Mouse (Mus musculus): ENCODE results near the gene Tex19.1. TPM values are rescaled to one million over a fixed set of nuclear protein-coding genes. Genes with fewer than 3 reads are reported as not detected.
"Not testable (repeated sequence)": the region's sequence is repeated elsewhere in the genome, so short reads cannot be mapped to it uniquely, and the experiment has no call there.

Tex19.1 gene
- polyA plus RNA-seq (2015; fragmentation: Nextera tagmentation; extraction: Ambion mirVana) = not detected in 2 replicates

- WGBS = 89% methylated on average over 22 of the region's 22 CpGs
- Histone ChIP-seq H3K4me1 (replicated peaks) (no peaks in the 10 kb centered on the region), H3K9ac (no peak within 1 kb of the TSS), H3K4me3 (no peak within 1 kb of the TSS), H3K27ac (replicated peaks) (no peak within 1 kb of the TSS), H3K4me2 (no peak within 1 kb of the TSS), H3K36me3 (no peaks in the 10 kb centered on the region), H3K27me3 (no peaks in the 10 kb centered on the region), H3K9me3 (no peaks in the 10 kb centered on the region)
- ATAC-seq (ENCODE audit: low FRiP score, low read depth) = no peak
Observed at GRCm38 (mm10) chr11:121145865-121146264, at the start of gene Tex19.1. Gene Tex19.1 (plus strand): TSS chr11:121146143.

- Histone ChIP-seq H3K27ac (replicated peaks) (no peak overlapping the region), H3K27me3 (no peaks in the 10 kb centered on the region), H3K4me2 (no peak overlapping the region), H3K4me1 (replicated peaks) (no peaks in the 10 kb centered on the region), H3K9me3 (no peaks in the 10 kb centered on the region), H3K9ac (no peak overlapping the region), H3K4me3 (no peak overlapping the region), H3K36me3 (no peaks in the 10 kb centered on the region)
- no peak for ATAC-seq (ENCODE audit: low FRiP score, low read depth)
- 64% methylated on average over 7 of the region's 7 CpGs for WGBS
Observed at GRCm38 (mm10) chr11:121099762-121100161, 46.2 kb upstream of the Tex19.1 start.

DNA sequence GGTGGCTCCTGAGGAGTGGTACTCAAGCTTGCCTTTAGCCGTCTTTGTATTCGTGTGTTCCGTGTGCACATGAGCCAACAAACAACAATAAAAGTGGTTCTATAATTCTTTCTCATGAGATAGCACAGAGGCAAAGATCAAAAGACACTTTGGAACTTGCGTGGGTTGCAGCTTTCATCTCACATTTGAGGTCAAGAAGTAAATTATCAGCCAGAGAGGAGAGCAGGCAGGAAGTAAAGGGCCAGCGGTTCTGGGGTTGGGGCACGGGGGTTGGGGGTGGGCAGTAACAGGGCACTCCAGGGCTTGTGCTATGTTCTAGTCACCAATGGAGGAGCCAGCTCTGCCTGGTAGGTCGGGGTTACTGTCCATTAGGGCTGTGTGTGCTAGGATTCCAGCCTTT, 45.3 kb upstream of the Tex19.1 start:
- Histone ChIP-seq H3K4me3 (no peak overlapping the region), H3K27me3 (no peaks in the 10 kb centered on the region), H3K4me1 (replicated peaks) (no peaks in the 10 kb centered on the region), H3K27ac (replicated peaks) (no peak overlapping the region), H3K9me3 (no peaks in the 10 kb centered on the region), H3K4me2 (no peak overlapping the region), H3K36me3 (no peaks in the 10 kb centered on the region), H3K9ac (no peak overlapping the region)
- no peak for ATAC-seq (ENCODE audit: low FRiP score, low read depth)
- WGBS = 71% methylated on average over 7 of the region's 7 CpGs

GRCm38 (mm10) chr11:121101124-121101805, 44.7 kb upstream of the Tex19.1 start:
- Histone ChIP-seq H3K27me3 (no peaks in the 10 kb centered on the region), H3K9me3 (no peaks in the 10 kb centered on the region), H3K4me1 (replicated peaks) (no peaks in the 10 kb centered on the region), H3K27ac (replicated peaks) (no peak overlapping the region), H3K36me3 (no peaks in the 10 kb centered on the region), H3K9ac (no peak overlapping the region), H3K4me2 (no peak overlapping the region), H3K4me3 (no peak overlapping the region)
- no peak for ATAC-seq (ENCODE audit: low FRiP score, low read depth)
- WGBS = 88% methylated on average over 4 of the region's 4 CpGs

- H3K27ac ChIP-seq (replicated peaks); H3K4me1 ChIP-seq (replicated peaks); ATAC-seq (ENCODE audit: low FRiP score, low read depth); H3K9ac ChIP-seq; H3K9me3 ChIP-seq; H3K4me3 ChIP-seq; H3K36me3 ChIP-seq; H3K4me2 ChIP-seq; H3K27me3 ChIP-seq: not testable (repeated sequence)
- WGBS = 67% methylated on average over 1 of the region's 1 CpGs
Observed at GRCm38 (mm10) chr11:121107242-121107641, 38.7 kb upstream of the Tex19.1 start.

DNA sequence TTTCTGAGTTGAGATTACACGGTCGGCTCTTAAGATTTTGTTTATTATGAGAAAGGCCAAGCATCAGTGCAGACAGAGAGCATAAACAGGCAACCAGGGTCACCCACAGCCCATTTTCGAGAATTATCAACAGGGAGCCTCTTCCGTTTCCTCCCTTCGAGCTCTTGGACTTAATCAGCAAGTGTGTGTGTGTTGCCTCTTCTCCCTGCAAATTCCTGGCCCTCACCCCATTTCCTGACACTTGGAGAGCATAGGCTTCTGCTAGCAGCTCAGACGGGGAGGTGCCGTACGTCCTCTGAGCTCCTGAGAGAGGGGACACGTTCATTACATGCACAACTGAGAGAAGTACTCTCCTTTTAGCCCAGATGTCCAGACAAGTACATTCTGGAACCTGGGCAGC, 37.9 kb upstream of the Tex19.1 start:
- H3K9me3 ChIP-seq = no peaks in the 10 kb centered on the region
- ATAC-seq (ENCODE audit: low FRiP score, low read depth) = no peak
- H3K9ac ChIP-seq = no peak overlapping the region
- 81% methylated on average over 9 of the region's 9 CpGs for WGBS
- no peak overlapping the region for H3K4me2 ChIP-seq
- no peaks in the 10 kb centered on the region for H3K27me3 ChIP-seq
- H3K4me3 ChIP-seq = no peak overlapping the region
- H3K4me1 ChIP-seq (replicated peaks) = 0 out of 2 replicates have a peak, but pooled peaks cover 3% of the 10 kb centered on the region
- no peak overlapping the region for H3K27ac ChIP-seq (replicated peaks)
- no peaks in the 10 kb centered on the region for H3K36me3 ChIP-seq

DNA sequence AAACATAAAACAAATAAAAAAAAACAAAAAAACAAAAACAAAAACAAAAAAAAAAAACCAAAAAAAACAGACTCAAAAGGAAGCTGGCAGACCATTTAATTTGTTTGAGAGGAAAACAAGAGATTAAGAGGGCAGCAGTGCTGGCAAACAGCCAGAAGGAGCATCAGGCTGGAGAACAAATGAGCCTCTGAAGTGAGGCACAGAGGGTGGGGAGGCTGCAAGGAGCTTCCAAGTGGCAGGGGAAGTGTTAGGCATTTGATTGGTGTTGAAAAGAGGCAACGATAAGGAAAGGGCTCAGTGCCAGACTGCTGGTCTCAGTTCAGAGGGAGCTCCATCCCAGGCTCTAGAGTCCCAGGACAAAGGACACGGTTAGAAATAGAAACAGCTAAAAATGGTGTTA, 36.0 kb upstream of the Tex19.1 start:
- Histone ChIP-seq H3K9ac (no peak overlapping the region), H3K36me3 (no peaks in the 10 kb centered on the region), H3K4me2 (no peak overlapping the region), H3K27me3 (no peaks in the 10 kb centered on the region), H3K4me1 (replicated peaks) (0 out of 2 replicates have a peak, but pooled peaks cover 3% of the 10 kb centered on the region), H3K27ac (replicated peaks) (no peak overlapping the region), H3K4me3 (no peak overlapping the region), H3K9me3 (no peaks in the 10 kb centered on the region)
- no peak; the same call in 1 of the 2 replicates for ATAC-seq (ENCODE audit: low FRiP score, low read depth)
- WGBS = 12% methylated on average over 2 of the region's 2 CpGs

GRCm38 (mm10) chr11:121111051-121111450, 34.9 kb upstream of the Tex19.1 start:
- Histone ChIP-seq H3K4me2 (no peak overlapping the region), H3K27me3 (no peaks in the 10 kb centered on the region), H3K9ac (no peak overlapping the region), H3K4me1 (replicated peaks) (0 out of 2 replicates have a peak, but pooled peaks cover 3% of the 10 kb centered on the region), H3K9me3 (no peaks in the 10 kb centered on the region), H3K4me3 (no peak overlapping the region), H3K36me3 (no peaks in the 10 kb centered on the region), H3K27ac (replicated peaks) (no peak overlapping the region)
- WGBS = 87% methylated on average over 3 of the region's 3 CpGs
- no peak for ATAC-seq (ENCODE audit: low FRiP score, low read depth)

- H3K9me3 ChIP-seq = no peaks in the 10 kb centered on the region
- no peaks in the 10 kb centered on the region for H3K36me3 ChIP-seq
- no peak overlapping the region for H3K4me3 ChIP-seq
- H3K27me3 ChIP-seq = no peaks in the 10 kb centered on the region
- 33% methylated on average over 1 of the region's 1 CpGs for WGBS
- no peak overlapping the region for H3K9ac ChIP-seq
- H3K4me1 ChIP-seq (replicated peaks) = 0 out of 2 replicates have a peak, but pooled peaks cover 3% of the 10 kb centered on the region
- ATAC-seq (ENCODE audit: low FRiP score, low read depth) = no peak
- H3K27ac ChIP-seq (replicated peaks) = no peak overlapping the region
- H3K4me2 ChIP-seq = no peak overlapping the region
Observed at GRCm38 (mm10) chr11:121111601-121112000, 34.3 kb upstream of the Tex19.1 start.

DNA sequence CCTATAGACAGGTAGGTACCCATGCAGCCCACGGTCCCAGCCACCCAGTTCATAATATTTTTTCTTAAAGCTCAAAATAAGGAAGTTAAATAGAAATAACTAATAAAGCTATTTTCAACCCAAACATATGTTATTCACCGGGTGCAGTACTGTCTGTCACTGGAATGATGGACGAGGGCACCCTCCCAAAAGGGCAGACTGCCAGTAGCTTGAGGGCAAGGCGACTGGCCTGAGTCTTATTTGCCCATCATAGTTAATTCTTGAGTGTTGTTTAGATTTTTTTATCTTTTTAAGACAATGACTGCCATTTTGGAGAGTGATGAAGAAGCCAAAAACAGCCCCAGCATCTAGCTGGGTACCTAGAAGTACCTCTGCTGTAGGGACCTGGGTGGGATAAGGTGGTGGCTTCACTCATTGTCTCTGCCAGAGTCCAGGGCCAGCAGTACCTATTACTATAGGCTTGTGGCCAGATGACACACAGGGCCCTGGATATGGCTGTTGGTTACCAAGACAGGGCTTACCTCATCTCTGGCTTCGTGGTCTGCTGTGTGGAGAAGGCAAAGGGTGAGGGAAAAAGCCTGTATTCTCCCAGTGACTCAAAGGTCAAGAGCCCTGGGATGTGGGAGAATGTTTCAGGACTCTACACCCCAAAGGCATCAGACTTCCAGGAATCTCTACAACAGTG, 33.7 kb upstream of the Tex19.1 start:
- Histone ChIP-seq H3K36me3 (no peaks in the 10 kb centered on the region), H3K4me1 (replicated peaks) (0 out of 2 replicates have a peak, but pooled peaks cover 3% of the 10 kb centered on the region), H3K9me3 (no peaks in the 10 kb centered on the region), H3K4me3 (no peak overlapping the region), H3K4me2 (no peak overlapping the region), H3K27me3 (no peaks in the 10 kb centered on the region), H3K9ac (no peak overlapping the region), H3K27ac (replicated peaks) (no peak overlapping the region)
- WGBS = 67% methylated on average over 5 of the region's 5 CpGs
- ATAC-seq (ENCODE audit: low FRiP score, low read depth) = no peak

GRCm38 (mm10) chr11:121118106-121118505, 27.8 kb upstream of the Tex19.1 start:
- ATAC-seq (ENCODE audit: low FRiP score, low read depth) = no peak
- H3K4me1 ChIP-seq (replicated peaks) = no peaks in the 10 kb centered on the region
- no peak overlapping the region for H3K27ac ChIP-seq (replicated peaks)
- no peaks in the 10 kb centered on the region for H3K9me3 ChIP-seq
- no peaks in the 10 kb centered on the region for H3K27me3 ChIP-seq
- H3K4me3 ChIP-seq = no peak overlapping the region
- H3K9ac ChIP-seq = no peak overlapping the region
- WGBS = 93% methylated on average over 18 of the region's 18 CpGs
- H3K36me3 ChIP-seq = no peaks in the 10 kb centered on the region
- no peak overlapping the region for H3K4me2 ChIP-seq

DNA sequence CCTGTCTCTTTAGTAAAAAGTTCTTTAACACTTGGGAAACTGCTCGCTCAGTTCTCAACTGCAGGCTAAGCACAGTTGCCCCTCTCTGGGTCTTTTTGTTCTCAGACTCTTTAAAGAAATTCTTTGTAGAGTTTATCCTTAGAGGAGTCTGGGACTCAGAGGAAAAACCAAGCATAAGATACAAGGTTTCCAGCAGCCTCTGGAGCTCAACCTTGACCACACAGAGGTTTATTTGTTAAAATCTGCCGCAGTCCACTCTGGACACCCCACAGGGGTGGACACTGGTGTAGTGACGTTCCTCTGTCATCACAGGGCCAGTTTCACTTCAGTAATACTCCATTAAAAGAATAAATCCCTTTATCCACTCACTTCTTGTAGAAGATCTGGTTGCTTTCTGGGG, 27.4 kb upstream of the Tex19.1 start, which contains the start of gene Tex19.2:
Tex19.2 (minus strand) TSS at position 101 of the 400 bp plus-strand sequence.
- no peak within 1 kb of the TSS for H3K4me3 ChIP-seq
- H3K27me3 ChIP-seq = no peaks in the 10 kb centered on the region
- H3K36me3 ChIP-seq = no peaks in the 10 kb centered on the region
- no peak within 1 kb of the TSS for H3K4me2 ChIP-seq
- no peak for ATAC-seq (ENCODE audit: low FRiP score, low read depth)
- no peaks in the 10 kb centered on the region for H3K4me1 ChIP-seq (replicated peaks)
- H3K9ac ChIP-seq = no peak within 1 kb of the TSS
- no peak within 1 kb of the TSS for H3K27ac ChIP-seq (replicated peaks)
- 65% methylated on average over 3 of the region's 3 CpGs for WGBS
- H3K9me3 ChIP-seq = no peaks in the 10 kb centered on the region
